Mouse (Mus musculus): ENCODE data around the gene Veph1. TPM values are rescaled to one million over a fixed set of nuclear protein-coding genes. Genes with fewer than 3 reads are reported as not detected.

Veph1 gene
- not detected for total RNA-seq (2021)
- long read RNA-seq, experiment 1, partial matches to known transcripts, result 0 of 7 reads
- long read RNA-seq, experiment 1, other reads (novel, unspliced or antisense), result 7 of 7 reads
- long read RNA-seq, experiment 2, partial matches to known transcripts, result 0 of 12 reads
- long read RNA-seq, experiment 2, other reads (novel, unspliced or antisense), result 12 of 12 reads

DNA sequence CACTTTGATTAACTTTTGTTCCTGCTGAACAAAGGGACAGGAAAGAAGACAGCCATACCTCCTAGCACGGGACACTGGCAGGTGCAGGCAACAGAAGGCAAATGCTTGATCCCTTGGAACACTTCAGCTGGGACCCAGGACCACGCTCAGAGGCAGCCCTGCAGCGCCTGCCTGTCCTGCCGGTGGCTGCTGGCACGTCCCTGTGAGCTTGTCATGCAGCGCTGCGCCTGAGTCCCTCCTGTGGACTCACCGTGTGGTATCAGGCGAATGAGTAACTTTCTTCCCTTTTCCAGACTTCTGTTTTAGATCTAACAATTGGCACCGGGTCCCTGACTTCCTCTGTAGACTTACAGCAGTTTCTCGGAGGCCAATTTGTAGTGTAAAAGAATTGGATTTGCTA, at the start of gene Veph1:
Gene Veph1, minus strand, starts transcription at position 293 of the 400 bp plus-strand sequence.
- intact Hi-C loops (cut with DNase I), result no loop called here
- no peak for DNase-seq

DNA sequence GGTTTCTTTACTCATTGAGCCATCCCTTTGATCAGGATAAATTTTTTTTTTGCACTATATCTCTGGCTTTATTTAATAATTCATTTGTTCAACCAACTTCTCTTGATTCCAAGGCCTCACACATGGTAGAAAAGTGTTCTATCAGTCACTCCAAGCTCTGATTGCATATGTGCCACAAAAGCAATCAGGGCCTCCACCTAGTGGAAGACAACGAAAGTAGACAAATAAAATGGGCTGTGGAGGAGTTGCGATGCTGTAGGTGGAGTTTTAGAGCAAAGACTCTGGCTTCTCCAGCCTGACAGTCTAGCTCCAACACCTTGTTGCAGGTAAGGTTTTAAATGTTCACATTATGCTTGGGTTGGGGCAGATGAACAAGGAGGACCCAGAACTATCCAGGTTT, 44.1 kb upstream of the Veph1 start:
- DNase-seq, result no peak

GRCm38 (mm10) chr3:66332401-66332729, 35.7 kb upstream of the Veph1 start:
- no peak for DNase-seq
- intact Hi-C loops (cut with DNase I), result loop anchor here (5.0 kb wide), 2 partner anchors 935 to 1010 kb away; no protein-coding TSS in a partner anchor

More for the DNA sequence above, 44.1 kb upstream of the Veph1 start:
- intact Hi-C loops (cut with DNase I), result no loop called here

GRCm38 (mm10) chr3:66331592-66332400, 35.2 kb upstream of the Veph1 start:
- peak in 1 of 2 experiments; percentile 24 for DNase-seq
- intact Hi-C loops (cut with DNase I), result loop anchor here (5.0 kb wide), 2 partner anchors 936 to 1011 kb away; no protein-coding TSS in a partner anchor

GRCm38 (mm10) chr3:66330896-66331579, 34.4 kb upstream of the Veph1 start:
- intact Hi-C loops (cut with DNase I), result loop anchor here (5.0 kb wide), 2 partner anchors 936 to 1011 kb away; no protein-coding TSS in a partner anchor
- DNase-seq, result no peak

- intact Hi-C loops (cut with DNase I), result no loop called here
- no peak for DNase-seq
Measured at GRCm38 (mm10) chr3:66325962-66326834, 29.6 kb upstream of the Veph1 start.

GRCm38 (mm10) chr3:66325486-66325951, 28.9 kb upstream of the Veph1 start:
- no peak for DNase-seq
- intact Hi-C loops (cut with DNase I), result no loop called here

GRCm38 (mm10) chr3:66314793-66315715, 18.4 kb upstream of the Veph1 start:
- intact Hi-C loops (cut with DNase I), result loop anchor here (5.0 kb wide), 1 partner anchor 803 kb away; no protein-coding TSS in a partner anchor

DNA sequence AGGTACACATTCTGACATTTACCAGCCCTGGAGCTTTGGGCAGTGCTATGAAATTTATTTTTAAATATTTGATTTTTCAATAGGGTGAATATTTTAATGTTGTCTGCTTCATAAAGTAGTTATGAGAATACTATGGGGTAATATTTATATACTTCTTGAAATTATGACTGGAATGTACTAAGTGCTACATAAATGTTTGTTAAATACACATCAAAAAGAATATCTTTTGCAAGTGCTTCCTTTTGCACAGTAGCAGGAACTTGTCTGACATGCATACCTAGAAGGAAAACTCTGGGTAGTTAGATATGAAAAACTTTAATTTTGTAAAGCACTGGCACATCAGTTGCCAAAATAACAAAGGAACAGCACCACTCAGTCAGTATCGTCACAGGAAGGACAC, 13.9 kb upstream of the Veph1 start:
- intact Hi-C loops (cut with DNase I), result loop anchor here (5.0 kb wide), 1 partner anchor 798 kb away; no protein-coding TSS in a partner anchor
- DNase-seq, result no peak

More at GRCm38 (mm10) chr3:66314793-66315715, 18.4 kb upstream of the Veph1 start:
- DNase-seq, result no peak

DNA sequence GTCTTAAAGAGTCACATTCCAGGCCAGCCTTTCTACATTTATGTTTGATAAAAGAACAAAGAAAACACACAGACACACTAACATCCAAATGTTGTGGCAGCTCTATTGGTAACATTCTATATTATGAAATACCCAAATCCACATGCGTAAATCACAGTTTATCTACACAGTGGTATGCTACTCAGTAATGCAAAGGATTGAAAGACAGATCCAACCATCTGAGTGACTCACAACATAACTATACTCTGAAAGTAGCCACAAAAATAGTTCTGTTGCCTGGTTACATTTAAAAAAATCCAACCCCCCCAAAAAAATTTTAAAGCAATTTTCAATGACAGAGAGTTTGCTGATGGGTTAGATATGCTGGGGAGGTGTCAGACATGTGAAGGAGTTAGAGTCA, 12.9 kb upstream of the Veph1 start:
- intact Hi-C loops (cut with DNase I), result no loop called here
- DNase-seq, result no peak

GRCm38 (mm10) chr3:66295236-66295635, 1.4 kb downstream of the Veph1 start:
- DNase-seq, result no peak
- intact Hi-C loops (cut with DNase I), result no loop called here

GRCm38 (mm10) chr3:66294729-66295128, 1.9 kb downstream of the Veph1 start:
- no peak for DNase-seq
- intact Hi-C loops (cut with DNase I), result no loop called here

DNA sequence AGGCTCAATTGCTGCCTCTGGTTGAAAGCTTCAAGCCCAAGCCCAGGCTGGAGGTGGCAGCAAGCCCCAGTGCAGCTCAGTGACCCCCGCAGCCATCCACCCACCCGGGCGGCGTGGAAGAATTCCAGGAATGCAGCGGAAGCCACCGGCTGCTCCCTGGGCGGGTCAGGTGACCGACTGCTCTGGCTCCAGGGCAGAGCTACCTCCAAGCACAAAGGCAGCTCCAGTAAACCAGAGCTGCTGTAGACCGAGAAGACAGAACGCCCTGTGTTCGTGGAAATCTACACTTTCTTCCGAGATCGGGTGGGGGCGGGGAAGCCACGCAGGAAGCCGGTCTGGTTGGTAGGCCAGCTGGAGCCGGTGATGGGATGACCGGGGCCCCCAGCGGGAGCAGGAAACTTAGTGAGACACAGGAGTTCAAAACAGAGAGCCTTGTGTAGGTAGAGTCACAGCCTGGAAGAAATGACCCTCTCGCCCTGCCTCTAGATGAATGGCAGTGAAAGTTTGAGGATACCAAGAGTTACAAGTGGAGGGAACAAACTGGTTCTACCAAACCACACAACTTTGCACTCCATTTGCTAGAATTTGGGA, 4.2 kb downstream of the Veph1 start:
- intact Hi-C loops (cut with DNase I), result no loop called here
- DNase-seq, result peak; percentile 6 to 11

DNA sequence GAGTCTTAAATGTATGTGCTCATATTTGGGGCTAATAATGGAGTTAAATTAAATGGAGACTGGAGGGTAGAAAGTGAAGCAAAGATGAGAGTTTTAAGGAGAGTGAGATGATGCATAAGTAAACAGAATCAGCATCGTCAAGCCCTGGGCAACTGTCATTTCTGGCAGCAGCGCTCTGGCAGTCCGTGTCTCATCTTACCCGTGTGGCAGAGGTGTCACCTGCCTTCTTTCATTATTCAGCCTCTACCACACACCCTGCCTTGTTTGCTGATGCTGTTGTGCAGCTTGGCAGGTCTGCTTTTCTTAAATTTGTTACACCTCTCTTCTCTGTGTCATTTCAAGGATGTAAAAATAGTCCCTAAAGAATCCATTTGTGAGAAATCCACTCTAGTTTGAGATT, 33.4 kb downstream of the Veph1 start:
- DNase-seq, result no peak
- intact Hi-C loops (cut with DNase I), result no loop called here

- intact Hi-C loops (cut with DNase I), result no loop called here
- DNase-seq, result no peak
Measured at GRCm38 (mm10) chr3:66262319-66262718, 34.3 kb downstream of the Veph1 start.

- intact Hi-C loops (cut with DNase I), result loop anchor here (5.0 kb wide), 1 partner anchor 1467 kb away; no protein-coding TSS in a partner anchor
- no peak for DNase-seq
Measured at GRCm38 (mm10) chr3:66254504-66255105, 42.0 kb downstream of the Veph1 start.

DNA sequence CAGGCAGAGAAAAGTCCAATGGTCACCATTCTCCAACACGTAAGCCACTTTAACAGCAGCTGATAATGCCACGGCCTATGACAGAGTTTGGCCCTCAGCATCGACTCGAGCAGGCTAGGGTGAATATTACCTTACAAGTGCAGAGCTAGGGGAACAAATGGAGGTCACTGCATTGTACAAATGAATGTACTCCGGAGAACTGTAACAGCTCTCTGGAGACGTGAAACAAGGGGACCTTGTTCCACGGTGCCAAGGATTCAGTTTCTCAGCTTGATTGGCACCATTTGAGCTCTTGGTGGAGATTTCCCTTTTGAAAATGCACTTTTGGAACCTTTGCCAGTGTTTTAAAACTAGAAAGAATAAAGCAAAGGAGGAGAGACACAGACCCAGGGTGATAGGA, 44.8 kb downstream of the Veph1 start:
- intact Hi-C loops (cut with DNase I), result loop anchor here (5.0 kb wide), 1 partner anchor 1465 kb away; no protein-coding TSS in a partner anchor

GRCm38 (mm10) chr3:66240476-66240875, 56.2 kb downstream of the Veph1 start:
- no peak for DNase-seq
- intact Hi-C loops (cut with DNase I), result no loop called here

More for the DNA sequence above, 44.8 kb downstream of the Veph1 start:
- no peak for DNase-seq

Data from gastrocnemius, postnatal 36 days (tissue).